Mouse (Mus musculus) megakaryocyte, embryonic 14.5 days (primary cell): ENCODE data around the gene Olfr353. TPM values are rescaled to one million over a fixed set of nuclear protein-coding genes. Genes with fewer than 3 reads are reported as not detected.

Experiments used
- H3K27me3 ChIP-seq: replicated peaks from 2 replicates; pipeline ENCODE3; 2012; ENCODE audit warnings: inconsistent platforms
- H3K36me3 ChIP-seq: replicated peaks from 2 replicates; pipeline ENCODE3; 2012; ENCODE audit warnings: low read length, inconsistent platforms, mixed read lengths
- H3K4me1 ChIP-seq: 2 replicates; pipeline ENCODE4 v1.6.1; 2012; ENCODE audit warnings: inconsistent platforms
- H3K4me3 ChIP-seq: replicated peaks from 2 replicates; pipeline ENCODE3; 2012; ENCODE audit warnings: moderate library complexity, mild to moderate bottlenecking, inconsistent platforms
- H3K9me3 ChIP-seq: 2 replicates; pipeline ENCODE4 v1.6.1; 2012; ENCODE audit warnings: inconsistent platforms
- FLI1 ChIP-seq: IDR thresholded peaks from 2 replicates; pipeline ENCODE4 v1.6.1; 2012; ENCODE audit warnings: low read length, inconsistent platforms, mixed read lengths
- GATA1 ChIP-seq: IDR thresholded peaks from 3 replicates; pipeline ENCODE4 v1.6.1; 2012; ENCODE audit warnings: mixed read lengths, low read length, inconsistent platforms, borderline replicate concordance
- polyA plus RNA-seq: library from polyadenylated mRNA; stranded (reverse); fragments of >175 nt; gene quantifications from 2 replicates; pipeline ENCODE4 v1.2.3, GENCODE M21; 2012; ENCODE audit warnings: low replicate concordance; ENCODE audit not compliant: insufficient read depth

The Olfr353 gene
- not detected in 2 replicates for polyA plus RNA-seq

DNA sequence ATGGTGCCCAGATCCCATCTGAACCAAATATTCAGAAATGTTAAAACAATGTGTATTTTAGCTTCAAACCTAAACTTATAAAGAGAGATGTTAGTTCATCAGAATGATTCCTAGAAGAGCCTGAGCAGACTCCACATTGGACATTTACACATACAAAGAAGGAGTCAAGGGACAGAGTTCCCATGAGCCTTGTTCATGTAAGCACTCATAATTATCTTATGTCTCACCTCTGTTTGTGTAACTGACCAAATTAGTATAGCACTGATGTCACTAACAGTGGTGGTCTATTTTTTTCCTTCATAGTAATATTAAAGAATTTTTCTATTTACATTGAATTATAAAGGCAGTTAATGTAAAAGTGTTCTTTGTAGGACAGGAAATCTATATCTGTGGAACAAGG lies at the start of gene Olfr353:
Gene Olfr353 (minus strand): TSS at position 101 of the 400 bp plus-strand sequence.
- no peaks in the 10 kb centered on the region for H3K27me3 ChIP-seq
- no peaks in the 10 kb centered on the region for H3K36me3 ChIP-seq
- no peak within 1 kb of the TSS for H3K4me3 ChIP-seq
- H3K9me3 ChIP-seq, result peaks cover 8% of the 10 kb centered on the region; the same call in 1 of the 2 replicates
- no peaks in the 10 kb centered on the region for H3K4me1 ChIP-seq
- TF ChIP-seq GATA1 (no peak), FLI1 (no peak)

- H3K4me3 ChIP-seq, result no peak within 1 kb of the TSS
- no peaks in the 10 kb centered on the region for H3K36me3 ChIP-seq
- no peak for TF ChIP-seq GATA1
- TF ChIP-seq FLI1, result no peak
- H3K9me3 ChIP-seq, result peaks cover 6% of the 10 kb centered on the region; the same call in 1 of the 2 replicates
- no peaks in the 10 kb centered on the region for H3K4me1 ChIP-seq
- no peaks in the 10 kb centered on the region for H3K27me3 ChIP-seq
These were observed 44.1 kb upstream of the Olfr353 start, which contains the start of gene Olfr356 for GRCm38 (mm10) chr2:36936821-36937220. TSS of gene Olfr356 (plus strand) at chr2:36937121.

DNA sequence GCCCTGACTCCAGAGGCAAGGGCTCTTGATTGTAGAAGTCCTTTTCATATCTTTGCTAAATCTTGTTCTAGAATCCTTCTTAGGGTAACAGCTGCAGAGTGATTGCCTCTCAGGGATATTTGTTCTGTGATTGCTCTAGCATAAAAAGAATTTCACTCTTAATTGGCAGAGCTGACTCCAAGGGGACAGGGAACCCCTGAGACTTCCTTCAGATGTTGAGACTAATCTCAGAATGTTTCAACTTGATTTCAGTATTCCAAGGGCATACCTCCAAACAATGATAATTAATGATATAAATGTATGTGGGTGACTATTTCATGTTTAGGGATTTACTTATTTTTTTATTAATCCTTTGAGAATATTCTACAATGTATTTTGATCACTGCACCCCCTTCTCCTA lies 36.1 kb upstream of the Olfr353 start, which contains the start of gene Olfr355:
Gene Olfr355 (minus strand): TSS at position 101 of the 400 bp plus-strand sequence.
- no peaks in the 10 kb centered on the region for H3K36me3 ChIP-seq
- H3K27me3 ChIP-seq, result no peaks in the 10 kb centered on the region
- H3K9me3 ChIP-seq, result 0 out of 2 replicates have a peak, but pooled peaks cover 4% of the 10 kb centered on the region
- TF ChIP-seq FLI1 (no peak), GATA1 (no peak)
- no peaks in the 10 kb centered on the region for H3K4me1 ChIP-seq
- no peak within 1 kb of the TSS for H3K4me3 ChIP-seq

- H3K9me3 ChIP-seq, result peaks cover 13% of the 10 kb centered on the region; the same call in 1 of the 2 replicates
- TF ChIP-seq FLI1 (no peak), GATA1 (no peak)
- H3K27me3 ChIP-seq, result no peaks in the 10 kb centered on the region
- H3K4me1 ChIP-seq, result no peaks in the 10 kb centered on the region
- no peak within 1 kb of the TSS for H3K4me3 ChIP-seq
- no peaks in the 10 kb centered on the region for H3K36me3 ChIP-seq
These were observed 12.6 kb upstream of the Olfr353 start, which contains the start of gene Olfr354 for GRCm38 (mm10) chr2:36905380-36905779. TSS of gene Olfr354 (plus strand) at chr2:36905680.

DNA sequence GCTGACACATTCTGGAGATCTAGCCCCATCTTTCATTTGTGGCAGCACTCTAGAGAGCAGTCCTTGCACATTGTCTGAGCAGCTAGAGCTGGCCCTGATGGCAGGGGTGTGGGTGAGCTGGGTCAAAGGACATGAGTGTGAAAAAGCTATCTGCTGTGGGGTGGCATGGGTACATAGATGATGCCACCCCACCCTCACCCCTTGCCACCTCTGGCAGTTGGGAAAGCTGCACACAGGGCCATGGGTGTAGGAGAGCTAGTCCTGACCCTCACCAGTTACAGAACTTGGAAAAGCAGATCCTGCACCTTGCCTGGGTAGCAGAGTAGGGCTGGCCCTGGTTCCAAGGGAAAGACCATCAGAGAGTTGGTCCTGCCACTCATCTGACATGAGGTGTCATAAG lies 4.4 kb upstream of the Olfr353 start:
- H3K4me3 ChIP-seq, result no peak overlapping the region
- no peaks in the 10 kb centered on the region for H3K4me1 ChIP-seq
- TF ChIP-seq FLI1, result no peak
- TF ChIP-seq GATA1, result no peak
- no peaks in the 10 kb centered on the region for H3K36me3 ChIP-seq
- peaks cover 13% of the 10 kb centered on the region; the same call in 1 of the 2 replicates for H3K9me3 ChIP-seq
- no peaks in the 10 kb centered on the region for H3K27me3 ChIP-seq

- TF ChIP-seq FLI1, result no peak
- TF ChIP-seq GATA1, result no peak
- H3K27me3 ChIP-seq, result no peaks in the 10 kb centered on the region
- H3K4me1 ChIP-seq, result no peaks in the 10 kb centered on the region
- no peaks in the 10 kb centered on the region for H3K36me3 ChIP-seq
- peaks cover 5% of the 10 kb centered on the region; the same call in 1 of the 2 replicates for H3K9me3 ChIP-seq
- H3K4me3 ChIP-seq, result no peak within 1 kb of the TSS
These were observed 24.6 kb downstream of the Olfr353 start, which contains the start of gene Olfr352 for GRCm38 (mm10) chr2:36868160-36868559. TSS of gene Olfr352 (plus strand) at chr2:36868460.

GRCm38 (mm10) chr2:36862560-36862959 lies 30.2 kb downstream of the Olfr353 start, which contains the start of gene Olfr351:
TSS of gene Olfr351 (minus strand) at chr2:36862660.
- Histone ChIP-seq H3K4me1 (no peaks in the 10 kb centered on the region), H3K9me3 (no peaks in the 10 kb centered on the region; the same call in 1 of the 2 replicates), H3K27me3 (no peaks in the 10 kb centered on the region), H3K4me3 (no peak within 1 kb of the TSS), H3K36me3 (no peaks in the 10 kb centered on the region)
- TF ChIP-seq FLI1, result no peak
- TF ChIP-seq GATA1, result no peak

GRCm38 (mm10) chr2:36846010-36846409 lies 46.7 kb downstream of the Olfr353 start, which contains the start of gene Olfr350:
TSS of gene Olfr350 (plus strand) at chr2:36846310.
- Histone ChIP-seq H3K9me3 (peaks cover 3% of the 10 kb centered on the region; the same call in 1 of the 2 replicates), H3K36me3 (no peaks in the 10 kb centered on the region), H3K4me3 (no peak within 1 kb of the TSS), H3K4me1 (no peaks in the 10 kb centered on the region), H3K27me3 (no peaks in the 10 kb centered on the region)
- TF ChIP-seq FLI1, result no peak
- no peak for TF ChIP-seq GATA1

Other genes with a start within 250 kb of the Olfr353 start
- not detected in 2 replicates for gene Olfr346, start 207.1 kb downstream of the Olfr353 start, polyA plus RNA-seq
- not detected in 2 replicates for gene Olfr347, start 161.0 kb downstream of the Olfr353 start, polyA plus RNA-seq
- gene Olfr348, start 108.7 kb downstream of the Olfr353 start, polyA plus RNA-seq, result not detected in 2 replicates
- not detected in 2 replicates for gene Olfr50, start 102.4 kb downstream of the Olfr353 start, polyA plus RNA-seq
- not detected in 2 replicates for gene Olfr3, start 75.9 kb downstream of the Olfr353 start, polyA plus RNA-seq
- gene Olfr350, start 46.6 kb downstream of the Olfr353 start, polyA plus RNA-seq, result not detected in 2 replicates
- not detected in 2 replicates for gene Olfr351, start 30.3 kb downstream of the Olfr353 start, polyA plus RNA-seq
- gene Olfr352, start 24.5 kb downstream of the Olfr353 start, polyA plus RNA-seq, result not detected in 2 replicates
- not detected in 2 replicates for gene Olfr354, start 12.7 kb upstream of the Olfr353 start, polyA plus RNA-seq
- not detected in 2 replicates for gene Olfr355, start 36.0 kb upstream of the Olfr353 start, polyA plus RNA-seq
- not detected in 2 replicates for gene Olfr356, start 44.2 kb upstream of the Olfr353 start, polyA plus RNA-seq
- gene Olfr357, start 100.9 kb upstream of the Olfr353 start, polyA plus RNA-seq, result not detected in 2 replicates
- not detected in 2 replicates for gene Olfr358, start 116.4 kb upstream of the Olfr353 start, polyA plus RNA-seq
- not detected in 2 replicates for gene Olfr360, start 172.8 kb upstream of the Olfr353 start, polyA plus RNA-seq
- gene Olfr361, start 196.4 kb upstream of the Olfr353 start, polyA plus RNA-seq, result not detected in 2 replicates
- not detected in 2 replicates for gene Olfr362, start 225.0 kb upstream of the Olfr353 start, polyA plus RNA-seq
- not detected in 2 replicates for gene Olfr364-ps1, start 246.4 kb upstream of the Olfr353 start, polyA plus RNA-seq